Mouse (Mus musculus): ENCODE results near the gene Plg.

GRCm38 (mm10) chr17:12381579-12381978 is 3.2 kb downstream of the Plg start:
- TF ChIP-seq MAZ (IDR thresholded peaks at IDR 0.05; ENCODE audit: low read depth, low read length) = no peak
- no peak for TF ChIP-seq EP300 (IDR thresholded peaks at IDR 0.05; ENCODE audit: low read depth in 1 of 2, low read length in 2 of 2)
- no peak for TF ChIP-seq GABPA (IDR thresholded peaks at IDR 0.05; ENCODE audit: low read depth, low read length)
- TF ChIP-seq UBTF (IDR thresholded peaks at IDR 0.05; ENCODE audit: borderline replicate concordance, insufficient read depth, low read depth, low read length) = no peak
- no peak for TF ChIP-seq CTCF (IDR thresholded peaks at IDR 0.05 in 2 of 3, conservative IDR thresholded peaks at IDR 0.05 in 1 of 3; ENCODE audit: control insufficient read depth in 1 of 3, insufficient read depth in 1 of 3, low read depth in 2 of 3, low read length in 3 of 3, poor library complexity in 1 of 3, severe bottlenecking in 1 of 3)
- TF ChIP-seq SMC3 (IDR thresholded peaks at IDR 0.05; ENCODE audit: low read depth, low read length) = no peak
- TF ChIP-seq CHD1 (IDR thresholded peaks at IDR 0.05; ENCODE audit: low read depth, low read length) = no peak

Measured in MEL (cell line).